Mouse (Mus musculus): ENCODE measurements around the gene Cep164.

Gene Cep164

DNA sequence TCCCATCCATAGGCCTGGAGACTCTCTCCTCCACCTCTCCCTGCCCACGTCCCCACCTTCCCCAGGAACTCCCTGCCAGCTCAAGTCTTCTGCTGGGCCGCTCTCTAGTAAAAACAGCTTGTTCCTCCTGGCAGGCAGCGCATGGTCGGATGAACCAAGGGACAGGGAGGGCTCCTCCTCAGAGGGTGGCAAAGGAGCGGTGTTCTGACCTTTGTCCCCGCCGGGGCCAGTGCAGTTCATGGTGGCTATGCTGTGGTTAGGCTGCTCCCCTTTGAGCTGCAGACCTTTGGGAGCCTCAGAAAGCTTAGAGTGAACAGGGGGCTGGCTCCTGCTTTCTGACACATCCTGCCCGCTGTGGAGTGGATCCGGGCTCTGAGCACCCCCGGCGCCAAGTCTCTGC, 21.6 kb downstream of the Cep164 start:
- peaks cover 5% of the 10 kb centered on the region for H3K36me3 ChIP-seq (ENCODE audit: insufficient read depth, low read length)
- H3K4me3 ChIP-seq (replicated peaks; ENCODE audit: low read length): peak overlapping the region; percentile 72
- H3K9me3 ChIP-seq (ENCODE audit: low read length): no peaks in the 10 kb centered on the region
- TF ChIP-seq NANOG (IDR thresholded peaks at IDR 0.05; ENCODE audit: borderline replicate concordance, low read length): no peak
- no peak for TF ChIP-seq POU5F1 (IDR thresholded peaks at IDR 0.05; ENCODE audit: borderline replicate concordance, low read length)
- no peak for TF ChIP-seq CTCF (conservative IDR thresholded peaks at IDR 0.05; ENCODE audit: low read length)
- peaks cover 38% of the 10 kb centered on the region for H3K4me1 ChIP-seq (replicated peaks; ENCODE audit: low read depth, low read length)
- no peaks in the 10 kb centered on the region for H3K27me3 ChIP-seq (ENCODE audit: insufficient read depth, low read length)

- Histone ChIP-seq H3K4me3 (replicated peaks; ENCODE audit: low read length) (no peak overlapping the region), H3K27me3 (ENCODE audit: insufficient read depth, low read length) (no peaks in the 10 kb centered on the region), H3K4me1 (replicated peaks; ENCODE audit: low read depth, low read length) (peaks cover 43% of the 10 kb centered on the region), H3K9me3 (ENCODE audit: low read length) (no peaks in the 10 kb centered on the region), H3K36me3 (ENCODE audit: insufficient read depth, low read length) (peaks cover 24% of the 10 kb centered on the region)
- TF ChIP-seq POU5F1 (IDR thresholded peaks at IDR 0.05; ENCODE audit: borderline replicate concordance, low read length): no peak
- TF ChIP-seq CTCF (conservative IDR thresholded peaks at IDR 0.05; ENCODE audit: low read length): no peak
- TF ChIP-seq NANOG (IDR thresholded peaks at IDR 0.05; ENCODE audit: borderline replicate concordance, low read length): no peak
Observed at GRCm38 (mm10) chr9:45803070-45803774, 25.3 kb downstream of the Cep164 start.

- Histone ChIP-seq H3K4me1 (replicated peaks; ENCODE audit: low read depth, low read length) (peaks cover 16% of the 10 kb centered on the region), H3K27me3 (ENCODE audit: insufficient read depth, low read length) (no peaks in the 10 kb centered on the region), H3K9me3 (ENCODE audit: low read length) (no peaks in the 10 kb centered on the region), H3K4me3 (replicated peaks; ENCODE audit: low read length) (no peak overlapping the region), H3K36me3 (ENCODE audit: insufficient read depth, low read length) (peaks cover 29% of the 10 kb centered on the region)
- no peak for TF ChIP-seq POU5F1 (IDR thresholded peaks at IDR 0.05; ENCODE audit: borderline replicate concordance, low read length)
- no peak for TF ChIP-seq CTCF (conservative IDR thresholded peaks at IDR 0.05; ENCODE audit: low read length)
Observed at GRCm38 (mm10) chr9:45799402-45799801, 29.1 kb downstream of the Cep164 start.

DNA sequence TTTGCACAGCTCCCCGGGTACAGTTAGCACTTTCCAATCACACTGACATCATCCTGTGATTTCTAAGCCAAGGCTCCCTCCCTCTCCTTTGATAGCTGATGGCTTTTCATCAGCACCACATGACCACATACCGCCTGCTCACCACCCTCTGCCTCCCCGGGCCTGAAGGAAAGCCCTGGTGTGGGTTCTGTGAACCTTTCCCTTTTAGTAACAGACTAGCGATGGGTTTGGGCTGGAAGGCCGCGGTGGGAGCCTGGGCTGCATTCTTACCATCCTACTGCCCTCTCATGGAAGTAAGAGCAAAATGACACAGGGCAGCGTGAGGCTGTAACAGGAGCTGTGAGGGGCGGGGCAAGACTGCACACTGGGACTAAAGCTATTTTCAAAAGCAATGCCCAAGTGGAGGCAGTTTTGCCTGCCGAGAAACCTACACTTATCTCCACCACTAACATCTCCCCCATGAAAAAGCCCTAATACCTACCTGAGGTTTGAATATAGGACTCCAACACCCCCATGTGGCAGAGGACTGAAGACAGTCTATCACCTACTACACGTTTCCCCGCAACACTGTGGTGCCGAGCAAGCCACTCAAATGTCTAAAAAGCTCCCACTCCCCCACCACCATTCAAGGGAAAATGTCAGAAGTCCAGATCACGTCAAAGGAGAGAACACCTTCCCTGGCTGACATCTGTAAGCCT, 29.9 kb downstream of the Cep164 start:
- peaks cover 13% of the 10 kb centered on the region for H3K4me1 ChIP-seq (replicated peaks; ENCODE audit: low read depth, low read length)
- no peaks in the 10 kb centered on the region for H3K27me3 ChIP-seq (ENCODE audit: insufficient read depth, low read length)
- peaks cover 35% of the 10 kb centered on the region for H3K36me3 ChIP-seq (ENCODE audit: insufficient read depth, low read length)
- no peak overlapping the region for H3K4me3 ChIP-seq (replicated peaks; ENCODE audit: low read length)
- no peaks in the 10 kb centered on the region for H3K9me3 ChIP-seq (ENCODE audit: low read length)
- TF ChIP-seq POU5F1 (IDR thresholded peaks at IDR 0.05; ENCODE audit: borderline replicate concordance, low read length) (no peak), CTCF (conservative IDR thresholded peaks at IDR 0.05; ENCODE audit: low read length) (no peak), NANOG (IDR thresholded peaks at IDR 0.05; ENCODE audit: borderline replicate concordance, low read length) (no peak)

DNA sequence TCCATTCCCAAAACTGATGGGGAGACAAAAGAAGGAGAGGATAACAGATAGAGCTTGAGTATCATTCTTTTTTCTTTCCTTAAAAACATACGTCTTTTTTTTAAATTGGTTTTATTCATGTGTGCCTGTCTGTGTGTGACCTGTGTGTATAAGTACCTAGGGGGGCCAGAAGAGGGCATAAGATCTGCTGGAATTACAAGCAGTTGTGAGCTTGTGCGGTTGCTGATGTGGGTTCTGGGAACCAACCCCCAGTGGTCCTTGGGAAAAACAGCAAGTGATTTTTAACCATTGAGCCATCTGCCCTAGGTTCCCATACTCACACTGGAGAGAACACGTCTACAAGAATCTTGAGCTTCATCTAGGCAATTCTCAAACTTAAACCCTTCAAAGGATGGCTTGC, 31.2 kb downstream of the Cep164 start:
- Histone ChIP-seq H3K27me3 (ENCODE audit: insufficient read depth, low read length) (no peaks in the 10 kb centered on the region), H3K4me3 (replicated peaks; ENCODE audit: low read length) (no peak overlapping the region), H3K4me1 (replicated peaks; ENCODE audit: low read depth, low read length) (peaks cover 13% of the 10 kb centered on the region), H3K36me3 (ENCODE audit: insufficient read depth, low read length) (peaks cover 43% of the 10 kb centered on the region), H3K9me3 (ENCODE audit: low read length) (no peaks in the 10 kb centered on the region)
- TF ChIP-seq POU5F1 (IDR thresholded peaks at IDR 0.05; ENCODE audit: borderline replicate concordance, low read length) (no peak), NANOG (IDR thresholded peaks at IDR 0.05; ENCODE audit: borderline replicate concordance, low read length) (no peak)

DNA sequence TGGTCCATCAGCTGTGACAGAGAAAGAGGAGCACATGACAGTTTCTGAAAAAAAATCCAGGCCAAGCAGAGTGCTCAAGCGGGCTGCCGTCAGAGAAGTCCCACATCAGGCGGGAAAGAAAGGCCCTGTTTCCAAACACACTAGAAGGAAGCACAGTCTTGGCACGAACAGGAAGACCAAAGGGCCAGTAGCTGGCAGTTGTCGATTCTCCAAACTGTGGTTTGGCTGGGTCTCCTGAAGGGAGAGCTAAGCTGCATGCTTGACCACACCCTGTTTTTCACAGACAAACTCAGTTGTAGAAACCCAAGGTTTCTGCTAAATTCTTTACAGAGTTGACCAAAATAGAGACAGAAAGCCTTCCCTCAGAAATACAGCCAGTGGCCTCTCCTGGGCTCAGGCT, 32.8 kb downstream of the Cep164 start:
- H3K27me3 ChIP-seq (ENCODE audit: insufficient read depth, low read length): no peaks in the 10 kb centered on the region
- H3K9me3 ChIP-seq (ENCODE audit: low read length): no peaks in the 10 kb centered on the region
- no peak overlapping the region for H3K4me3 ChIP-seq (replicated peaks; ENCODE audit: low read length)
- peaks cover 15% of the 10 kb centered on the region for H3K4me1 ChIP-seq (replicated peaks; ENCODE audit: low read depth, low read length)
- H3K36me3 ChIP-seq (ENCODE audit: insufficient read depth, low read length): peaks cover 41% of the 10 kb centered on the region
- TF ChIP-seq NANOG (IDR thresholded peaks at IDR 0.05; ENCODE audit: borderline replicate concordance, low read length): no peak
- TF ChIP-seq CTCF (conservative IDR thresholded peaks at IDR 0.05; ENCODE audit: low read length): no peak
- no peak for TF ChIP-seq POU5F1 (IDR thresholded peaks at IDR 0.05; ENCODE audit: borderline replicate concordance, low read length)

DNA sequence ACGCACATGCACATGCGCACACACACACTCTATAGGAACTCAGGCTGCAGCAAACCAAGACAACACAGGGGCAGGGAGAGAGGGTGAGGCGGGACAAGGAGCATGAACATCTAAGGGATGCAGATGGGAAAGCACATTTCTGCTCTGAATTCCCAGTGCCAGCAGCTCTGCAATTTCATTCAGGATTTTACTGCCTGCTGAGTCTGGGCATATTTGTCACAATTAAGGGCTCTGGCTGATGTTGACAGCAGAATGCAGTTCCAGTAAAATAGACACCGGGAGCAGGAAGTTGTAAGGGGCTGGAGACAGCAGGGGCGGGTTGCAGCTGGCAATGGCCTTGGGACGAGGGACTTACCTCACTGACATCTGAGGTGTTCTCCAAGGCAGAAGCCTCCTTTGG, 34.8 kb downstream of the Cep164 start:
- no peaks in the 10 kb centered on the region for H3K9me3 ChIP-seq (ENCODE audit: low read length)

GRCm38 (mm10) chr9:45792235-45792634, 36.3 kb downstream of the Cep164 start:
- no peaks in the 10 kb centered on the region for H3K9me3 ChIP-seq (ENCODE audit: low read length)
- no peak overlapping the region for H3K4me3 ChIP-seq (replicated peaks; ENCODE audit: low read length)
- H3K27me3 ChIP-seq (ENCODE audit: insufficient read depth, low read length): no peaks in the 10 kb centered on the region
- H3K36me3 ChIP-seq (ENCODE audit: insufficient read depth, low read length): peaks cover 36% of the 10 kb centered on the region
- H3K4me1 ChIP-seq (replicated peaks; ENCODE audit: low read depth, low read length): peaks cover 11% of the 10 kb centered on the region
- TF ChIP-seq NANOG (IDR thresholded peaks at IDR 0.05; ENCODE audit: borderline replicate concordance, low read length) (no peak), POU5F1 (IDR thresholded peaks at IDR 0.05; ENCODE audit: borderline replicate concordance, low read length) (no peak), CTCF (conservative IDR thresholded peaks at IDR 0.05; ENCODE audit: low read length) (no peak)

More for the DNA sequence above, 34.8 kb downstream of the Cep164 start:
- Histone ChIP-seq H3K4me3 (replicated peaks; ENCODE audit: low read length) (no peak overlapping the region), H3K36me3 (ENCODE audit: insufficient read depth, low read length) (peaks cover 33% of the 10 kb centered on the region), H3K4me1 (replicated peaks; ENCODE audit: low read depth, low read length) (peaks cover 17% of the 10 kb centered on the region), H3K27me3 (ENCODE audit: insufficient read depth, low read length) (no peaks in the 10 kb centered on the region)
- no peak for TF ChIP-seq NANOG (IDR thresholded peaks at IDR 0.05; ENCODE audit: borderline replicate concordance, low read length)
- TF ChIP-seq CTCF (conservative IDR thresholded peaks at IDR 0.05; ENCODE audit: low read length): no peak
- no peak for TF ChIP-seq POU5F1 (IDR thresholded peaks at IDR 0.05; ENCODE audit: borderline replicate concordance, low read length)
